In the genomic region with DNA sequence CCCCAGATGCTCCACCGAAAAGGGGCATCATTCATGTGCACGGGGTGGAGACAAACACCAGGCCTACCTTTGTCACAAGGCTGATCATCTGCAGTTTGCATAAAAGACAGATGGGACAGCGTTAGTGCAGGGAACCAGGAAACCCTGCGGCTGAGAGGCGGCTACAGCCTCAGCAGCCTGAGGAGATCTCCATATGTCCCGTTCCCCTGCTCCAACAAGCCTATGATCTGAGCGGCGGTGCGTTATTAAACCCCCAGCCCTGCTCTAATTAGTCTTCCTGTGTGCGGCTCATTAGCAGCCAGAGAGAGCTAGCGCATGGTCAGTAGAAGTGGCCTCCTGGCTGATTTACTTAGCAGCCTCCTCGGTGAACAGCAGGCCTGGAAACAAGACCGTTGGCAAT, we compare ENCODE assay signal across 11 mouse cellular contexts. TPM values are rescaled to one million over a fixed set of nuclear protein-coding genes. Genes with fewer than 3 reads are reported as not detected.
DNase-seq lines count a peak whose midpoint lies in the region; ATAC-seq and TF ChIP-seq lines count a peak whose summit lies in the region.
"Had no signal": no experiment of that assay in that cellular context is flagged by ENCODE, and none has a peak within 500 bp of the region (broad histone marks: within the 10 kb centered on the region; RNA-seq: fewer than 3 reads in every experiment).

No protein-coding gene starts in this region.

- no peak overlapping the region for H3K4me2 ChIP-seq in heart, embryonic 11.5 days
- peak overlapping the region; percentile 10; the same call in 1 of the 2 replicates for H3K4me2 ChIP-seq in hindbrain, embryonic 13.5 days
- H3K4me2 ChIP-seq in midbrain, embryonic 16.5 days (ENCODE audit: low read length) = no peak overlapping the region
- H3K4me2 ChIP-seq: embryonic facial prominence, embryonic 15.5 days had no signal

- H3K4me3 ChIP-seq in heart, embryonic 11.5 days (ENCODE audit: low read depth, low read length) = no peak overlapping the region
- H3K4me3 ChIP-seq in hindbrain, embryonic 13.5 days = no peak overlapping the region
- H3K4me3 ChIP-seq in midbrain, embryonic 16.5 days (ENCODE audit: low read depth, low read length) = no peak overlapping the region
- H3K4me3 ChIP-seq in lung, adult 2 months (replicated peaks; ENCODE audit: extremely low read depth, low read depth, low read length) = no peak overlapping the region
- no peak overlapping the region for H3K4me3 ChIP-seq in thymus, adult 2 months (ENCODE audit: control insufficient read depth, insufficient read depth, low read length)
- H3K4me3 ChIP-seq: embryonic facial prominence, embryonic 15.5 days had no signal

- no peaks in the 10 kb centered on the region for H3K27me3 ChIP-seq in heart, embryonic 11.5 days (ENCODE audit: control insufficient read depth, insufficient read depth, low read length)
- H3K27me3 ChIP-seq in hindbrain, embryonic 13.5 days = no peaks in the 10 kb centered on the region
- H3K27me3 ChIP-seq in midbrain, embryonic 16.5 days (ENCODE audit: control insufficient read depth, insufficient read depth, low read depth, low read length) = no peaks in the 10 kb centered on the region
- no peaks in the 10 kb centered on the region for H3K27me3 ChIP-seq in thymus, adult 2 months (ENCODE audit: control insufficient read depth, insufficient read depth, low read length)
- H3K27me3 ChIP-seq: embryonic facial prominence, embryonic 15.5 days had no signal

- H3K36me3 ChIP-seq in heart, embryonic 11.5 days (ENCODE audit: control insufficient read depth, insufficient read depth, low read length) = no peaks in the 10 kb centered on the region
- peaks cover 83% of the 10 kb centered on the region for H3K36me3 ChIP-seq in hindbrain, embryonic 13.5 days
- peaks cover 22% of the 10 kb centered on the region for H3K36me3 ChIP-seq in midbrain, embryonic 16.5 days (ENCODE audit: control insufficient read depth, insufficient read depth, low read length)
- H3K36me3 ChIP-seq in thymus, adult 2 months (ENCODE audit: control insufficient read depth, insufficient read depth, low read length) = no peaks in the 10 kb centered on the region
- H3K36me3 ChIP-seq: embryonic facial prominence, embryonic 15.5 days had no signal

- H3K27ac ChIP-seq in heart, embryonic 11.5 days (ENCODE audit: low read depth, low read length) = no peak overlapping the region
- peak overlapping the region; percentile 90 for H3K27ac ChIP-seq in hindbrain, embryonic 13.5 days
- H3K27ac ChIP-seq in midbrain, embryonic 16.5 days (ENCODE audit: low read length) = peak overlapping the region; percentile 58
- no peak overlapping the region for H3K27ac ChIP-seq in thymus, adult 2 months (ENCODE audit: control insufficient read depth, insufficient read depth, low read length)
- H3K27ac ChIP-seq: embryonic facial prominence, embryonic 15.5 days; liver, embryonic 14.5 days had no signal

- H3K9ac ChIP-seq in heart, embryonic 11.5 days (ENCODE audit: low read depth, low read length) = no peak overlapping the region
- peak overlapping the region; percentile 3 for H3K9ac ChIP-seq in hindbrain, embryonic 13.5 days
- H3K9ac ChIP-seq in midbrain, embryonic 16.5 days (ENCODE audit: low read depth, low read length) = peak overlapping the region; percentile 32; the same call in 1 of the 2 replicates
- H3K9ac ChIP-seq: embryonic facial prominence, embryonic 15.5 days; liver, embryonic 14.5 days had no signal

- peak; percentile 96 for DNase-seq in heart, adult 11 months
- peak; percentile 83 to 84 for DNase-seq in cerebellum, postnatal 14 days
- no peak for DNase-seq in lung, adult 2 months
- no peak for DNase-seq in lung, postnatal 36 days
- DNase-seq in thymus, adult 2 months = no peak
- DNase-seq: heart, postnatal 36 days had no signal

- ATAC-seq in heart, embryonic 11.5 days (replicated peaks; ENCODE audit: insufficient number of reproducible peaks, low FRiP score, low TSS enrichment) = no peak
- ATAC-seq in hindbrain, embryonic 13.5 days (ENCODE audit: low FRiP score) = peak; percentile 57
- peak; percentile 60 for ATAC-seq in midbrain, embryonic 16.5 days

- no peak for TF ChIP-seq POLR2A in lung, adult 2 months (IDR thresholded peaks at IDR 0.05; ENCODE audit: borderline replicate concordance, extremely low read depth, low read depth, low read length)
- no peak for TF ChIP-seq POLR2A in thymus, adult 2 months (IDR thresholded peaks at IDR 0.05; ENCODE audit: control insufficient read depth, extremely low read depth, insufficient read depth, low read length, poor library complexity)

- WGBS in heart, embryonic 11.5 days (ENCODE audit: insufficient replicate concordance) = 79% methylated on average over 13 of the region's 13 CpGs
- WGBS in hindbrain, embryonic 13.5 days = 40% methylated on average over 13 of the region's 13 CpGs
- WGBS in midbrain, embryonic 16.5 days = 40% methylated on average over 13 of the region's 13 CpGs
- 90% methylated on average over 13 of the region's 13 CpGs for WGBS in lung, adult 2 months
- WGBS in thymus, adult 2 months = 94% methylated on average over 13 of the region's 13 CpGs

- no peak for TF ChIP-seq CTCF in lung, adult 2 months (IDR thresholded peaks at IDR 0.05; ENCODE audit: insufficient read depth, low read length)
- no peak for TF ChIP-seq CTCF in thymus, adult 2 months (IDR thresholded peaks at IDR 0.05; ENCODE audit: borderline replicate concordance, control insufficient read depth, extremely low read depth, insufficient read depth, low read length, poor library complexity)

- no peaks in the 10 kb centered on the region for H3K4me1 ChIP-seq in heart, embryonic 11.5 days (ENCODE audit: control insufficient read depth, insufficient read depth, low read length)
- peaks cover 27% of the 10 kb centered on the region for H3K4me1 ChIP-seq in hindbrain, embryonic 13.5 days (replicated peaks)
- no peaks in the 10 kb centered on the region for H3K4me1 ChIP-seq in midbrain, embryonic 16.5 days (ENCODE audit: control insufficient read depth, insufficient read depth, low read length)
- H3K4me1 ChIP-seq in lung, adult 2 months (ENCODE audit: control insufficient read depth, insufficient read depth, low read length) = peaks cover 3% of the 10 kb centered on the region; the same call in 1 of the 2 replicates
- no peaks in the 10 kb centered on the region for H3K4me1 ChIP-seq in thymus, adult 2 months (replicated peaks; ENCODE audit: control insufficient read depth, insufficient read depth, low read length)
- H3K4me1 ChIP-seq: embryonic facial prominence, embryonic 15.5 days had no signal

- no peaks in the 10 kb centered on the region for H3K9me3 ChIP-seq in heart, embryonic 11.5 days (replicated peaks; ENCODE audit: control insufficient read depth, low read length)
- H3K9me3 ChIP-seq in hindbrain, embryonic 13.5 days = no peaks in the 10 kb centered on the region
- H3K9me3 ChIP-seq in midbrain, embryonic 16.5 days (replicated peaks; ENCODE audit: control insufficient read depth, low read length, poor library complexity, severe bottlenecking) = no peaks in the 10 kb centered on the region
- H3K9me3 ChIP-seq: embryonic facial prominence, embryonic 15.5 days had no signal

RNA-seq across cellular contexts. Expression of gene Mpp3, which starts 18.1 kb away (rescaled TPM):
- polyA plus RNA-seq in heart, embryonic 11.5 days (2014; fragmentation: Nextera tagmentation; extraction: Ambion mirVana) = 2.7 and 3.4 TPM in 2 replicates
- polyA plus RNA-seq in hindbrain, embryonic 13.5 days (2015; fragmentation: Nextera tagmentation; extraction: Ambion mirVana) = 43.5 and 45.9 TPM in 2 replicates
- 57.4 and 64.6 TPM in 2 replicates for polyA plus RNA-seq in midbrain, embryonic 16.5 days (2015; fragmentation: Nextera tagmentation; extraction: Ambion mirVana)
- 2.4 and 4.0 TPM in 2 replicates for polyA plus RNA-seq in lung, adult 2 months (2012; rRNA removed)
- 0.28 and 0.50 TPM in 2 replicates for polyA plus RNA-seq in thymus, adult 2 months (2012; rRNA removed)

RNA-seq across cellular contexts. Expression of gene Dusp3, which starts 23.3 kb away (rescaled TPM):
- polyA plus RNA-seq in heart, embryonic 11.5 days (2014; fragmentation: Nextera tagmentation; extraction: Ambion mirVana) = 49.2 and 49.4 TPM in 2 replicates
- polyA plus RNA-seq in hindbrain, embryonic 13.5 days (2015; fragmentation: Nextera tagmentation; extraction: Ambion mirVana) = 15.4 and 16.0 TPM in 2 replicates
- polyA plus RNA-seq in midbrain, embryonic 16.5 days (2015; fragmentation: Nextera tagmentation; extraction: Ambion mirVana) = 25.6 and 29.7 TPM in 2 replicates
- 176 and 296 TPM in 2 replicates for polyA plus RNA-seq in lung, adult 2 months (2012; rRNA removed)
- 12.3 and 19.7 TPM in 2 replicates for polyA plus RNA-seq in thymus, adult 2 months (2012; rRNA removed)

RNA-seq across cellular contexts. Expression of gene Cfap97d1, which starts 26.1 kb away (rescaled TPM):
- polyA plus RNA-seq in heart, embryonic 11.5 days (2014; fragmentation: Nextera tagmentation; extraction: Ambion mirVana) = not detected in 2 replicates
- not detected in 2 replicates for polyA plus RNA-seq in hindbrain, embryonic 13.5 days (2015; fragmentation: Nextera tagmentation; extraction: Ambion mirVana)
- polyA plus RNA-seq in midbrain, embryonic 16.5 days (2015; fragmentation: Nextera tagmentation; extraction: Ambion mirVana) = not detected in 2 replicates
- not detected in 2 replicates for polyA plus RNA-seq in lung, adult 2 months (2012; rRNA removed)
- polyA plus RNA-seq in thymus, adult 2 months (2012; rRNA removed) = not detected in 2 replicates
- polyA plus RNA-seq: embryonic facial prominence, embryonic 15.5 days; liver, embryonic 14.5 days had no signal

RNA-seq across cellular contexts. Expression of gene Cd300lg, which starts 31.2 kb away (rescaled TPM):
- polyA plus RNA-seq in heart, embryonic 11.5 days (2014; fragmentation: Nextera tagmentation; extraction: Ambion mirVana) = 0.70 and 0.79 TPM in 2 replicates
- polyA plus RNA-seq in hindbrain, embryonic 13.5 days (2015; fragmentation: Nextera tagmentation; extraction: Ambion mirVana) = 0.38 and 0.53 TPM in 2 replicates
- polyA plus RNA-seq in midbrain, embryonic 16.5 days (2015; fragmentation: Nextera tagmentation; extraction: Ambion mirVana) = 0.23 and 0.46 TPM in 2 replicates
- polyA plus RNA-seq in lung, adult 2 months (2012; rRNA removed) = 7.8 and 12.0 TPM in 2 replicates
- polyA plus RNA-seq in thymus, adult 2 months (2012; rRNA removed) = 12.5 and 18.3 TPM in 2 replicates

RNA-seq across cellular contexts. Expression of gene Sost, which starts 43.3 kb away (rescaled TPM):
- 0.10 and 0.43 TPM in 2 replicates for polyA plus RNA-seq in heart, embryonic 11.5 days (2014; fragmentation: Nextera tagmentation; extraction: Ambion mirVana)
- polyA plus RNA-seq in hindbrain, embryonic 13.5 days (2015; fragmentation: Nextera tagmentation; extraction: Ambion mirVana) = 0.42 TPM in 1 of 2 replicates, not detected in the other
- 0.10 TPM in 1 of 2 replicates, not detected in the other for polyA plus RNA-seq in midbrain, embryonic 16.5 days (2015; fragmentation: Nextera tagmentation; extraction: Ambion mirVana)
- polyA plus RNA-seq in lung, adult 2 months (2012; rRNA removed) = 2.0 and 2.2 TPM in 2 replicates
- 3.1 and 5.0 TPM in 2 replicates for polyA plus RNA-seq in thymus, adult 2 months (2012; rRNA removed)

Comparison
In these comparisons a context has a peak if more than half of its experiments do, and no peak if none do; other contexts are left out.
1. DNase-seq: peak in heart, adult 11 months (single experiment) and cerebellum, postnatal 14 days (2 of 2); none in lung, adult 2 months (single experiment), lung, postnatal 36 days (single experiment) and thymus, adult 2 months (single experiment).
2. H3K27ac ChIP-seq: peak in hindbrain, embryonic 13.5 days (single experiment) and midbrain, embryonic 16.5 days (single experiment); none in heart, embryonic 11.5 days (single experiment) and thymus, adult 2 months (single experiment).